Mouse (Mus musculus): ENCODE results near the gene Katnbl1.

Katnbl1 gene

GRCm38 (mm10) chr2:112378973-112379898 is at the start of gene Katnbl1:
Gene Katnbl1 (plus strand): TSS chr2:112379211.
- peak; percentile 97 for DNase-seq

DNA sequence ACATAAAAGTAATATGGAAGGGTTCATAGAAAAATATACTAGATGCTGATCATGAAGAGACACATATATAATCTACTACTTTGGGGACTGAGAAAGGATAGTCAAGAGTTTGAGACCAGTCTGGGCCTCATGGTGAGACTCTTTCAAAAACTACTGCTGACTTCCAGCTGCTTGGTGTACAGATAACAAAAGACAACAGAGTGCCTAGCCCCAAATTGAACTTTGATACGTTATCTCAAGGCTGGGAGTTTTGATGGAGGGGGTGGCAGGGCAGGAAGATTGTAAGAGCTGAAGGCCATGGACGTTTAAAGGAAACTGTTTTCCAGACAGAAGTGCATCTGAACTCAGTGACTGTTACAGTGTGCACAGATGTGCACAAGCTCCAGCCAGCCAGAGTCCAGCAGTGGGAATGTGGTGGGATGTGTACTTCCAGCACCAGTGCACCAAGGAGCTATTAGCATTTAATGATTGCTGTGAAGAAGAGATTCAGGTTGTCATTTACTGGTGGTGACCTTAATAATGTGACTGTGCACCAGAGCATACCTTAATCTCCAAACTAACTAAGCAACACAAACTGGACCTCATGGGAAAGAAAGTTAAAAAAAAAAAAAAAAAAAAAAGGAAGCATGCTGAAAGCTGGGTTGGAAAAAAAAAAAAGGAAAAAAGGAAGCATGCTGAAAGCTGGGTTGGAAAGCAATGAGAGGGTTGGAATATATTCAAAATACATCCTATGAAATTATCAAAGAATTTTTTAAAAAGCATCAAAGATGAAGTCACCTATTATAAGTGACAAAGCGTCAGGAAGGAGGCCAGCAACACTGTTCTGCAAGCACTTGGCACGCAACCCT is 46.7 kb upstream of the Katnbl1 start:
- no peak for DNase-seq

DNA sequence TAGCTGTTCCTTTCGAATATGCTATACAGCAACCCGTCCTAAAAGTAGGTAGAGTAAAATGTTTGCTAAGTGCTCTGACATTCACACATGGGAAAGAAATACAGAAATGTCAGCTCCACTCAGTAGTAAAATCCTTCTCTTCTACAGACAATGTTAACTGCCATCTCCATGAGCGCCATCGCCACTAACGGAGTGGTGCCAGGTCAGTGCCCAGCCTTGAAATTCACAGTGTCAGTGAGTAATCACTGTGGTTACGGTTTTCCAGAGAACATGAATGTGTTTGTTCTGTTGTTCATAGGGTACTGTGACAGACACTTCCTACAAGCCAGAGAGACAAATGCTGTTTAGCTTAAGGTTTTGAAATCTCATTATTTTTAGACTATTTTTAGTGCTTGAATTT is 41.8 kb upstream of the Katnbl1 start:
- DNase-seq = no peak

DNA sequence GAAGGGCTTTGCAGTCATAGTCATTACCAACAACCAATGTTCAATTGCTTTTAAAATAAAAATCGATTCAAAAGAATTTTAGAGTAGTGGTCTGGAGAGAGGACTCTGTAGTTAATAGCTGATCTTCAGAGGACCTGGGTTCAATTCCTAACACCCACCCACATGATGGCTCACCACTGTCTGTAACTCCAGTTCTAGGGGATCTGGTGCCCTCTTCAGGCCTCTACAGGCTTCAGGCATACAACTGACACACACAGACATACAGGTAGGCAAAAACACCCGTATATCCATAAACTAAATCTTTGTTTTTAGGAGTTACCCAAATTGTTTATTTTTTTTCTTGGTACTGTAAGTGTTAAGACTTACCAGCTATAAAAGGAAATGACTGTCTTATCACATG is 39.3 kb upstream of the Katnbl1 start:
- peak; percentile 30 for DNase-seq

DNA sequence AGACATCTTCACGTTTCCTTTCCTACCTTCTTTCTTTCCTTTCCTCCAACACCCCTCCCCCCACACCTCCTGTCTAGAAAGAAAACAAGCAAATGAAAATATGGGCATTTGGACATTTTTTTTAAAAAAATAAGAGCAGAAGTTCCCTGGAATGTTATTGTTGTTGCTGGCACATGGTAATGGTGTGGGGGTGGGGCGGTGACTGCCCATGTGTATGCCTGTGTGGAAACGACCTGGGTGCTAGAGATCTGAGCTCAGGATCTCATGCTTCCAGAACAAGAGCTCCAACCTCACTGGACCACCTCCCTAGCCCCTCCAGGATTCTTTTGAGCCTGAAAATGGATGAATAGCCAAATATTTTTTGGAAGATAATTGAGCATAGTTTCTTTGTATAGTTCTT is 37.9 kb upstream of the Katnbl1 start:
- no peak for DNase-seq

DNA sequence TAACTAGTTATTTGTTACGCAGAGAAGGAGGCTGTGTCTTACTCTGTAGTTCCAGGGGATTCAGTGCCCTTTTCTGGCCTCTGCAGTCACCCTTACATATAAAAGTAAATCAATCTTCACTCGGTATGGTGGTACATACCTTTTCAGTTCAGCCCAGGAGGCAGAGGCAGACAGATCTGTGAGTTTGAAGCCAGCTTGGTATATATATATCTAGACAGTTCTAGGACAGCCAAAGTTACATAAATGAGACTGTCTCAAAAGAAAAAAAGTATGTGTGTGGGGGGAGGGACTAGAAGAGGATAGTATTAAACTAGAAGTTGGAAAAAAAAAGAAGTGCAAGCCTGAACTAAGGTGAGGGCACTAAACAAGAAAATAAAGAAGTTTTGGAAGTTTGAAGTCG is 30.8 kb upstream of the Katnbl1 start:
- DNase-seq = no peak

GRCm38 (mm10) chr2:112353685-112354455 is 25.1 kb upstream of the Katnbl1 start:
- DNase-seq = no peak

GRCm38 (mm10) chr2:112359611-112360010 is 19.4 kb upstream of the Katnbl1 start:
- no peak for DNase-seq

GRCm38 (mm10) chr2:112360012-112360780 is 18.8 kb upstream of the Katnbl1 start:
- no peak for DNase-seq

- DNase-seq = no peak
Observed at GRCm38 (mm10) chr2:112360781-112361169, 18.2 kb upstream of the Katnbl1 start.

- peak; percentile 17 for DNase-seq
Observed at GRCm38 (mm10) chr2:112367222-112367621, 11.8 kb upstream of the Katnbl1 start.

- peak; percentile 90 for DNase-seq
Observed at GRCm38 (mm10) chr2:112367726-112368673, 11.0 kb upstream of the Katnbl1 start, which contains the start of gene Emc4. Gene Emc4 (minus strand): TSS chr2:112368027.

DNA sequence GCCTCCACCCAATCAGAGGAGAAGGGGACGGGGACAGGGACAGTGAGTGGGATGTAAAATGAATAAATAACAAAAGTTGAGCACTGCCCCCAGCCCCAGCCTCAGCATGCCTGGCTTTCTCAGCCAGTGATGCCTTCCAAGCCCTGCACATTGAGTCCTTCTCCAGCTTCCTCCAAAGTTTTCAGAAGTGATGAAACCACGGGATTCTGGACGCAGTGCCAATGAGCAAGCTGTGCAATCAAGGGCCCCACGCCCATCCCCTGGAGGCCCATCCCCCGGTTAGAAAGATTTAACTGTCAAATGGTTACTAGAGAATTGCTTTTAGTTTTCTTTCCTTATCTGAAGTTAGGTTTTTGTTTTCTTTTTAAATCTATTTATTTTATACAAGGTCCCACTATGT is 9.1 kb upstream of the Katnbl1 start:
- DNase-seq = no peak

GRCm38 (mm10) chr2:112373141-112373540 is 5.9 kb upstream of the Katnbl1 start:
- no peak for DNase-seq

DNA sequence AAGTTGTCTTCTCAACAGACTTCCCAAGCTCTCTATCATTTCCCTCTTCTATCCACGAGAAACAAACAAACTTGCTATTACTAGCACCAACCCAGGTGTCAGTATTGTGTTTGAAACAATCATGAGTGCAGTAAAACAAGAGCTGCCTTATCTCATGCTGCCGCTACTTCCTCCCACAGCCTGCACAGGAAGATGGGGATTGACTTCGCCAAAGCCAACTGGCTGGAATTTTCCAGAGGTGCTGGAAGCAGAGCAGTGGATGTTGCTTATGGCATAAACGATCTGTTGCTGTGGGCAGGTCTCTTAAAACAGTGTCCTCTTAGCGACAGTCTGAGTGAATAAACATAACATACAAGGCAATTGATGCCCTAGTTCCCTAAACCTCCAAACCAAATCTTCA is 4.4 kb upstream of the Katnbl1 start:
- no peak for DNase-seq

GRCm38 (mm10) chr2:112380131-112380530 is 1.1 kb downstream of the Katnbl1 start:
- no peak for DNase-seq

DNA sequence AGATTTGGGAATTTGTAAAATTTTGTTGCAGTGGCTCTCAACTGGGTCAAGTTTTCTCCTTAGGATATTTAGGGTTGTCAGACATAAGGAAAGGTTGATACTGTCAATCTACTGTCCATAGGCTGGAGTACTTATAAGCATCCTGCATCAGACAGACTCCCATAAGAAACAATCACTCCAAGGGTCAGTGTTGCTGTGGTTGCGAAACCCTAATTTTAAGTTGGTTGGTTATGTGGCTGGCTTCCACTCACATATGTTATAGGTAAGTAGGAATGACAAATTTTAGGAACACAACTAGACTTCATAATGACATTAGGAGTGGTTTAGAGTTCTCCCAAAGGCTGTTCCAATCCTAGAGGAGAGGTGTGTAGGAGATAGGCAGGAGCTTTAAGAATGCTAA is 2.2 kb downstream of the Katnbl1 start:
- DNase-seq = no peak

DNA sequence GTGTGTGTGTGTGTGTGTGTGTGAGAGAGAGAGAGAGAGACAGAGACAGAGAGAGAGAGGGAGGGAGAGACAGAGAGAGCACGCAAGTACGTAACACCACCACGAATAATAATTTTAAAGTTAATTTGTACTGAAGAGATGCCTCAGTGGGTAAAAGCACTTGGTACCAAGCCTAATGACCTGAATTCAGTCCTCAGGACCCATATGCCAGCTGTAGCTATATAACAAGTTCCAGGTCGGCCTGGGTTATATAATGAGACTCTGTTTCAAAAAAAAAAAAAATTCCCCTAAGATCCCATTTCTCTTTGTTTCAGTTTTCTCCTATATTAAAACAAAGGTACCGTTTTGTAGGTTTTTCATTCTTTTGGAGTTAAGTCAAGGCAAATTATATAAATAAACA is 11.8 kb downstream of the Katnbl1 start:
- no peak for DNase-seq

DNA sequence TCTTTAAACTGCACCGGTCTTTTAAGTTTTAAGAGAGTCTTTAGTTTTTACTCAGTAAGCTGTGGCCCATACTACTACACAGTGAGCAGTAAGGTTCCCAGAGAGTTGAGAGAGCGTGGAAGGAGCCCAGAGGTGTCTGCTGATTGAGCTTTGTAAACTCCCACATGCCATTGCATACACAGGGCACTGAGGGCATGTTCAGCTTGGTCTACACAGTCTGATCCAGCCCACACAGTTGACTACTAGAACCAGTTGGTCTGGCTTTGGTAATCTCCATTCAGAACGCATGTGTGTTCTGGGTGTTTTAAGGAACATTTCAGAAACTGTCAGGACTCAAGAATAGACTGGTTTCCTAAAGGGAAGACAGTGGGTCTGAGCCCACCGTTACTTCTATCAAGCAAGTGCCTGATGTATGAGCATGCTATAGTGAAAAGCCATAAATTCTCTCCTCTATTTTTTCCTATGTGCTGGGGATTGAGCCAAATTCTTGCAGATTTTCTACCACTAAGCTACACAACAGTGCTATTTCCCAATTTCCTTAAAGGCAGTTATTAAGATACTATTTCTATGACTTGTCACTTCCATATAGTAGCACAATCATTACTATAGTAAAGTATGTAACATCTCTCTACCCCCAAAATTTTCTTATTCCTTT is 12.5 kb downstream of the Katnbl1 start:
- DNase-seq = no peak

DNA sequence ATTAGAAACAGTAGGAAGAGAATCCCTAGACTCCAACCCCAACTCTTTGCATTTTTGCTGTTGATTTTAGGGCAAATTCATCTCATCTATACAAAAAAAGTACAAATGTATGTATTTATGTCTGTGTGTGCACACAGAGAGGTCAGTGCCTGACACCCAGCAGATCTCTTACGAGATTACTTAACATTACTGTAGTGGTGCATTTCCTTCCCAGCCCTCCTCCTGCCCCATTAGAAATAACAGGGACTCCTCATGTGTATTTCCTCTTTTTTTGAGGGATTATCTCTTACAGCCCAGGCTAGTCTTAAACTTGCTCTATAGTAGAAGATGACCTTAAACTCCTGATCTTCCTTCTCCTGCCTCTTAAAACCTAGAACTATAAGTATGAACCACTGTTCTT is 13.7 kb downstream of the Katnbl1 start:
- no peak for DNase-seq

Data from thymus, postnatal 14 days (tissue).